Mouse (Mus musculus) midbrain, embryonic 12.5 days (tissue): Measurements from ENCODE around the gene Slc16a9. TPM values are rescaled to one million over a fixed set of nuclear protein-coding genes. Genes with fewer than 3 reads are reported as not detected.
A peak's percentile ranks its signal among the peaks of the same experiment; 100 is the strongest.
"Not testable (repeated sequence)": the region's sequence is repeated elsewhere in the genome, so short reads cannot be mapped to it uniquely, and the experiment has no call there.

ENCODE experiments used
- ATAC-seq: fragments of 200-750 bp; cut with Nextera tagmentation; 2 replicates; pipeline ENCODE4 v1.8.0; 2017; ENCODE audit warnings: low read depth, moderate TSS enrichment, moderate library complexity; ENCODE audit not compliant: low FRiP score
- H3K27ac ChIP-seq: fragments of 300-500 bp; sonication (generic); replicated peaks from 2 replicates; pipeline ENCODE4 v1.5.1; 2016; ENCODE audit warnings: mild to moderate bottlenecking
- H3K27me3 ChIP-seq: fragments of 300-500 bp; sonication (generic); 2 replicates; pipeline ENCODE4 v1.6.1; 2016; ENCODE audit warnings: mild to moderate bottlenecking
- H3K36me3 ChIP-seq: fragments of 300-500 bp; sonication (generic); 2 replicates; pipeline ENCODE4 v1.6.1; 2016
- H3K4me1 ChIP-seq: fragments of 300-500 bp; sonication (generic); 2 replicates; pipeline ENCODE4 v1.6.1; 2016
- H3K4me2 ChIP-seq: fragments of 300-500 bp; sonication (generic); replicated peaks from 2 replicates; pipeline ENCODE4 v1.6.1; 2016; ENCODE audit warnings: mild to moderate bottlenecking, moderate library complexity
- H3K4me3 ChIP-seq: fragments of 300-500 bp; sonication (generic); 2 replicates; pipeline ENCODE4 v1.5.1; 2016; ENCODE audit warnings: mild to moderate bottlenecking
- H3K9ac ChIP-seq: fragments of 300-500 bp; sonication (generic); replicated peaks from 2 replicates; pipeline ENCODE4 v1.6.1; 2016; ENCODE audit warnings: mild to moderate bottlenecking, moderate library complexity
- H3K9me3 ChIP-seq: fragments of 300-500 bp; sonication (generic); 2 replicates; pipeline ENCODE4 v1.6.1; 2016; ENCODE audit warnings: mild to moderate bottlenecking
- WGBS: fragments of 180-500 bp; shearing (Covaris S2); methylation state at CpG from one replicate; pipeline ENCODE4 v1.1.7; 2016; 5-methylcytosine and 5-hydroxymethylcytosine counted together
- polyA plus RNA-seq: library from polyadenylated mRNA; unstranded; fragments of >200 nt; fragmentation: Nextera tagmentation; extraction: Ambion mirVana; gene quantifications from 2 replicates; pipeline ENCODE4 v1.2.1, GENCODE M21; 2016

Slc16a9 gene
- polyA plus RNA-seq, 1 experiment from 2014 or later = 1.1 TPM

- H3K4me1 ChIP-seq = no peaks in the 10 kb centered on the region
- no peak overlapping the region for H3K4me2 ChIP-seq
- no peaks in the 10 kb centered on the region for H3K36me3 ChIP-seq
- ATAC-seq = no peak
- 54% methylated on average over 5 of the region's 5 CpGs for WGBS
- no peaks in the 10 kb centered on the region for H3K9me3 ChIP-seq
- H3K27me3 ChIP-seq = no peaks in the 10 kb centered on the region
- no peak overlapping the region for H3K27ac ChIP-seq
- H3K4me3 ChIP-seq = no peak overlapping the region
- H3K9ac ChIP-seq = no peak overlapping the region
These were observed 23.9 kb upstream of the Slc16a9 start for GRCm38 (mm10) chr10:70220971-70221370.

- H3K4me2 ChIP-seq, H3K9ac ChIP-seq, H3K27ac ChIP-seq, H3K27me3 ChIP-seq, ATAC-seq, H3K36me3 ChIP-seq, H3K4me1 ChIP-seq, H3K9me3 ChIP-seq, H3K4me3 ChIP-seq: not testable (repeated sequence)
- WGBS = 93% methylated on average over 8 of the region's 8 CpGs
These were observed 22.7 kb upstream of the Slc16a9 start for GRCm38 (mm10) chr10:70222231-70222630.

- H3K27me3 ChIP-seq = no peaks in the 10 kb centered on the region
These were observed 20.3 kb upstream of the Slc16a9 start for GRCm38 (mm10) chr10:70224571-70224970.

GRCm38 (mm10) chr10:70225760-70226159 is 19.1 kb upstream of the Slc16a9 start:
- no peaks in the 10 kb centered on the region for H3K27me3 ChIP-seq
- no peaks in the 10 kb centered on the region for H3K36me3 ChIP-seq
- no peak overlapping the region for H3K9ac ChIP-seq
- H3K27ac ChIP-seq = no peak overlapping the region
- 80% methylated on average over 6 of the region's 6 CpGs for WGBS
- H3K4me2 ChIP-seq = no peak overlapping the region
- no peak for ATAC-seq
- H3K4me3 ChIP-seq = no peak overlapping the region
- H3K9me3 ChIP-seq = no peaks in the 10 kb centered on the region
- no peaks in the 10 kb centered on the region for H3K4me1 ChIP-seq

More at GRCm38 (mm10) chr10:70224571-70224970, 20.3 kb upstream of the Slc16a9 start:
- no peak overlapping the region for H3K9ac ChIP-seq
- H3K4me2 ChIP-seq = no peak overlapping the region
- no peaks in the 10 kb centered on the region for H3K36me3 ChIP-seq
- WGBS = 92% methylated on average over 6 of the region's 6 CpGs
- no peaks in the 10 kb centered on the region for H3K9me3 ChIP-seq
- H3K27ac ChIP-seq = no peak overlapping the region
- no peak for ATAC-seq
- no peaks in the 10 kb centered on the region for H3K4me1 ChIP-seq
- H3K4me3 ChIP-seq = no peak overlapping the region

- Histone ChIP-seq H3K9me3 (no peaks in the 10 kb centered on the region), H3K4me2 (no peak overlapping the region), H3K4me3 (no peak overlapping the region), H3K4me1 (no peaks in the 10 kb centered on the region), H3K27ac (no peak overlapping the region), H3K27me3 (no peaks in the 10 kb centered on the region), H3K9ac (no peak overlapping the region), H3K36me3 (no peaks in the 10 kb centered on the region)
- no peak for ATAC-seq
These were observed 18.3 kb upstream of the Slc16a9 start for GRCm38 (mm10) chr10:70226608-70227007.

- WGBS = 83% methylated on average over 6 of the region's 6 CpGs
- no peaks in the 10 kb centered on the region for H3K36me3 ChIP-seq
- H3K27me3 ChIP-seq = no peaks in the 10 kb centered on the region
- no peak overlapping the region for H3K4me3 ChIP-seq
- no peak overlapping the region for H3K9ac ChIP-seq
- H3K27ac ChIP-seq = no peak overlapping the region
- H3K4me2 ChIP-seq = no peak overlapping the region
- no peaks in the 10 kb centered on the region for H3K9me3 ChIP-seq
- H3K4me1 ChIP-seq = no peaks in the 10 kb centered on the region
- ATAC-seq = no peak
These were observed 14.5 kb upstream of the Slc16a9 start for GRCm38 (mm10) chr10:70230352-70230751.

GRCm38 (mm10) chr10:70237936-70238335 is 7.0 kb upstream of the Slc16a9 start:
- no peak overlapping the region for H3K4me2 ChIP-seq
- H3K4me1 ChIP-seq = no peaks in the 10 kb centered on the region
- no peak overlapping the region for H3K4me3 ChIP-seq
- no peak for ATAC-seq
- H3K9me3 ChIP-seq = no peaks in the 10 kb centered on the region
- H3K27ac ChIP-seq = no peak overlapping the region
- H3K27me3 ChIP-seq = peaks cover 7% of the 10 kb centered on the region
- H3K9ac ChIP-seq = no peak overlapping the region
- no peaks in the 10 kb centered on the region for H3K36me3 ChIP-seq
- WGBS = 73% methylated on average over 2 of the region's 2 CpGs

GRCm38 (mm10) chr10:70242751-70243444 is 2.0 kb upstream of the Slc16a9 start:
- Histone ChIP-seq H3K27ac (no peak overlapping the region), H3K9ac (no peak overlapping the region), H3K4me3 (no peak overlapping the region), H3K36me3 (no peaks in the 10 kb centered on the region), H3K4me2 (no peak overlapping the region), H3K9me3 (no peaks in the 10 kb centered on the region), H3K27me3 (peaks cover 50% of the 10 kb centered on the region), H3K4me1 (peaks cover 9% of the 10 kb centered on the region; the same call in 1 of the 2 replicates)
- WGBS = 60% methylated on average over 8 of the region's 8 CpGs
- no peak for ATAC-seq

GRCm38 (mm10) chr10:70245559-70245945 is 652 bp downstream of the Slc16a9 start:
- peak overlapping the region; percentile 59 for H3K4me3 ChIP-seq
- H3K36me3 ChIP-seq = no peaks in the 10 kb centered on the region
- under 1% methylated on average over 16 of the region's 16 CpGs for WGBS
- H3K4me1 ChIP-seq = peaks cover 9% of the 10 kb centered on the region; the same call in 1 of the 2 replicates
- H3K27me3 ChIP-seq = peaks cover 54% of the 10 kb centered on the region
- peak overlapping the region; percentile 62 for H3K9ac ChIP-seq
- peak overlapping the region; percentile 88 for H3K4me2 ChIP-seq
- no peaks in the 10 kb centered on the region for H3K9me3 ChIP-seq
- H3K27ac ChIP-seq = no peak overlapping the region
- ATAC-seq = 0 out of 2 replicates have a peak, but pooled peaks have one; percentile 7

GRCm38 (mm10) chr10:70246076-70246475 is 1.2 kb downstream of the Slc16a9 start:
- Histone ChIP-seq H3K4me2 (peak overlapping the region; percentile 88), H3K9me3 (no peaks in the 10 kb centered on the region), H3K27ac (no peak overlapping the region), H3K9ac (no peak overlapping the region), H3K36me3 (no peaks in the 10 kb centered on the region), H3K27me3 (peaks cover 54% of the 10 kb centered on the region), H3K4me1 (peaks cover 9% of the 10 kb centered on the region; the same call in 1 of the 2 replicates), H3K4me3 (peak overlapping the region; percentile 59)
- 39% methylated on average over 9 of the region's 9 CpGs for WGBS
- no peak for ATAC-seq

- Histone ChIP-seq H3K36me3 (no peaks in the 10 kb centered on the region), H3K9ac (no peak overlapping the region), H3K27ac (no peak overlapping the region), H3K27me3 (peaks cover 22% of the 10 kb centered on the region), H3K9me3 (no peaks in the 10 kb centered on the region), H3K4me2 (no peak overlapping the region), H3K4me3 (no peak overlapping the region), H3K4me1 (peaks cover 4% of the 10 kb centered on the region; the same call in 1 of the 2 replicates)
- ATAC-seq = no peak
- WGBS = 84% methylated on average over 4 of the region's 4 CpGs
These were observed 5.5 kb downstream of the Slc16a9 start for GRCm38 (mm10) chr10:70250354-70250753.

- ATAC-seq = no peak
- peaks cover 18% of the 10 kb centered on the region for H3K27me3 ChIP-seq
- no peaks in the 10 kb centered on the region for H3K4me1 ChIP-seq
- no peaks in the 10 kb centered on the region for H3K36me3 ChIP-seq
- no peaks in the 10 kb centered on the region for H3K9me3 ChIP-seq
- H3K27ac ChIP-seq = no peak overlapping the region
- no peak overlapping the region for H3K4me2 ChIP-seq
- 89% methylated on average over 6 of the region's 6 CpGs for WGBS
- no peak overlapping the region for H3K4me3 ChIP-seq
- H3K9ac ChIP-seq = no peak overlapping the region
These were observed 5.9 kb downstream of the Slc16a9 start for GRCm38 (mm10) chr10:70250766-70251165.

GRCm38 (mm10) chr10:70254666-70255065 is 9.8 kb downstream of the Slc16a9 start:
- no peak overlapping the region for H3K9ac ChIP-seq

More at GRCm38 (mm10) chr10:70254666-70255065, 9.8 kb downstream of the Slc16a9 start:
- Histone ChIP-seq H3K4me2 (no peak overlapping the region), H3K27ac (no peak overlapping the region), H3K9me3 (no peaks in the 10 kb centered on the region), H3K4me1 (no peaks in the 10 kb centered on the region), H3K36me3 (no peaks in the 10 kb centered on the region), H3K4me3 (no peak overlapping the region), H3K27me3 (no peaks in the 10 kb centered on the region)
- ATAC-seq = no peak
- 86% methylated on average over 4 of the region's 4 CpGs for WGBS
